Mouse (Mus musculus): ENCODE data around the gene Eya2.

Gene Eya2

DNA sequence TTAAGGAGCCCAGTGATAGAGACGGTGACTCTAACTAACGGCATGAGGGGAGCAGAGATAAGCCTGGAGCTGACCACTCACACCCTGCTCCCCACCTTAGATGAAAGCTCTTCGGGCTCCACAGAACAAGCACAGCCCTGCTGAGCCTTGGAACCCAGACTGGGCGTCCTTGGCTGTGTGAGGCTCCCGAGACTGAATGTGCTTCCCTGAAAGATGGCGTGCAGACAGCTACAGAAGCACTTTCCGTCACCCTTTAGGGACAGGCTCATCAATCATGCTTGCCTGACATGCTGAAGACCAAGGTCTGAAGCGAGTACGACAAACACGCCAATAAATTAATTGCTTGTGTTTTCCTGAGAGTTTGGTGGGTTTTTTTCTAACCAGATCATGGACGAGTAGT is 56.2 kb downstream of the Eya2 start:
- no peak for DNase-seq (ENCODE audit: low spot score in 2 of 2)

DNA sequence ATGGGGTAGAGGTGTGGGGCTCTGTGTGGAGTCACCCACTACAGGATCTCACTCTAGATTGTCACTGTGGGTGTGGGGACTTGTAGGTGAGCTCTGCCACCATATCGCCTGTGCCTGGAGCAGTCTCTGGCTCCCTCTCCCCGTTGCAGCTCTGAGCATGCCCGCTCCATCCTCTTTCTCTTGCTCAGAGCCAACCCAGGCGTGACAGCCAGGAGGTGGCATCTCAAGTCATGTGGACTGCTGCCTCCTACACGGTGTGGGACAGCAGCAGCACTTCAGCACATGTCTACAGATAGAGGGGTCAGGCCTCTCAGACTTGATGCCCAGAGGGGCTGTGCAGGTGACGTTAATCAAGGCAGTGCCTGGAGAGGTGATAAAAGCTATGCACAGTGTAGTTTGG is 57.4 kb downstream of the Eya2 start:
- no peak for DNase-seq (ENCODE audit: low spot score in 2 of 2)

DNA sequence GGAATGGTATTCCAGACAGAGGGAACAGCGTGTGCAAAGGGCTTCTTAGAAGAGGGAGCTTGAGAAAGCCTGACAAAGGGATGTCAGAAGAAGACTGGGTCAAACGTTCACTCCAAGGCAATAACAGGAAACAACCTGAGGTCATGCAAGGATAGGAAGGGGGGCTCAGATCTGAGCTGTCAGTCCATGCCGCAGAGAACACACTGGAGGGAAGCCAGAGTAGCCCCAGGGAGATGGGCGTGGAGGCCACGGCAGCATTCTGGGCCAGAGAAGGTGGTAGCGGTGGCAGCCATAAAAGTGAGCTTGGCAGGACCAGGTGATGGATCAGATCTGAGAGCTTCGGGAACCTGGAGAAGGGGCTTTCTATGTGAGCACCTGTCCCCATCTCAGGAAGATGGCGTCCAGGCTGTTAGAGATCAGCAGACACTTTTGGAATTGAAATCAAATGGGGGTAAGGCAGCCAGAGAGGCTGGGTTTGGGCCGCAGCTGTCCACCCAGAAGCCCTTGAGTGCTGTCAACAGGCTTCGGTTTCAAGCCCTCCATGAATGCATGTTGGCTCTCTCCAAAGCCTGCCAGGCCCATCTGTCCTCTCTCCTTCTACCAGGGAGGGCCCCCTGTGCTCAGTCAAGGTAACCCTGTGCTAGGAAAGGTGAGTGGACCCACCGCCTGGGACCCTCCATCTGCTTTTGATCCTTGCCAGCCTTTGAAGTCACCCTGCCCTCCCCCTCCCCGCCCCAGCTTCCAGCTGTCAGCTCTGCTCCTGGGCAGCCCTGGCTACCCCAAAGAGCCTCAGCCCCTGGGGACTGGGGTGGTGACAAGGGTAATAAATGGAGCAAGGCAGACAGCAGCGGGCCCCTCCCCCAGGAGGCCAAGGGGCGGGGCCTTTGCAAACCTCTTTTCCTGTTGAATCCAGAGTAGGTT is 58.4 kb downstream of the Eya2 start:
- peak; percentile 67 to 69 for DNase-seq (ENCODE audit: low spot score in 2 of 2)

DNA sequence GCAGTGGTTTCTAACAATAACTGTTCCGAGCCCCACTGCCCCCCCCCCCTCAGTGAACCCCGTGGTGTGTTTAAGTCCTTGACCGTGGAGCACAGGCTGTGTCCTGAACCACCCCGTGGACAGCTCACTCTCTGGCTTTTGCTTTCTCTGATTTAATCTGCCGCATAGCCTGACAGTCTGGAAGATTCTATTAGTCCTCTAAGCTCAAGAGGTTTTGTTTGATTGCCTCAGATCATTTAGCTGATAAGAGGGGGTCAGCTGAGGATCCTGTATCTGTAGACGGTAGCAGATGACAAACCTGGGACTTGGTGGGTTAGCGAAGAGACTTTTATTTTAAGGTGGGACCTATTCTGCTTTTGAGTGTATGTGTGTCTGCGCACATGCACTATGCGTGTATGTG is 59.3 kb downstream of the Eya2 start:
- DNase-seq (ENCODE audit: low spot score in 2 of 2) = no peak

DNA sequence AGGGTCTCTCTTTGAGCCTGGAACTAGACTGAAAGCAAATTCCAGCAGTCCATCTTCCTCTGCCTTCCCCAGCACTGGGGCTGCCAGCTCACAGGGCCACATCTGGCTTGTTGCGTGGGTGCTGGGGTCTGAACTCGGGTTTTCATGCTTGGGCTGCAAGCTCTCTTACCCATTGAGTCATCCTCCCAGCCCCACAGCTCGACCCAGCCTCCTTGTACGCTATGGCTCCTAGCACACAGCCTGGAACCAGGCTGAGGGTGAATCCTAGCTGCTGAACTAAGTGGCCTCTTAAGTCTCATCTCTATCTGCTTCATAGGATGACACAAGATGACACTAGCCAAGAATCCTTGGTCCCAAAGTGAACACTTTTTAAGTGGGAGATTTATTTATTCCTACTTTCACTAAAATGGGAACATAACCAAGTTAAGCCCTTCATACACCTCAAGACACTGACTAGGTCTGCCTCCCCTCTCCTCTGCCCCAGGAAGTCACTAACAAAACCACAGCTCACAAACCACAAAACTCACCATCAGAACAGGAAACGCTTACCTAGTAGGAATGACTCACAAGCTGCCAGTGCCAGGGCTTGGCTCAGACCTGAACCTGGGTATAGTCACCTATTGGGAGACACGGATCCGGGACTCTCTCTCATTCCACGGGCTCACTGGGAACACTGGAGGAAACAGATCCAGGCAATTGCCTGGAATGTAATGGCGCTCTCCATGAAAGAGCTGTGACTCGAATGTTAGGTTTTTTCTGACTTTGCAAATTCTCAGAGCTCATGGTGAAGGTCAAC is 60.1 kb downstream of the Eya2 start:
- DNase-seq (ENCODE audit: low spot score in 2 of 2) = peak; percentile 62 to 67

DNA sequence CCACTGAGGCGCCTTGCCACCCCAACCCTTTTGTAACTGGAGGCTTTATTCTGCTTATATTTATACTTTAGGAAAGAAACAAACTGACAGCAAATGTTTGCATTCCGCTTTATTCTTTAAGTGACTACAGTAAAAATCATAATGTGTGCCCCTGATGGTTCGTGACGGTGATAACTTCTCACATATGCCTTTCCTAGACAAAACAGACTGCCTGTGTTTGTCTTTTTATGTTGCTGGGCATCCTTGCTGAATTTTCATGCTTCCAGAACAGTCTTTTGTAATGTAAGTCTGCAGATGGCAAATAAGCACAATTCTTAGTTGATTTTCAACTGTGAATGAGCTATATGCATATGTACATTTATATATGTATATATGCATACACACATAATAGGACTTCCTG is 61.7 kb downstream of the Eya2 start:
- DNase-seq (ENCODE audit: low spot score in 2 of 2) = no peak

DNA sequence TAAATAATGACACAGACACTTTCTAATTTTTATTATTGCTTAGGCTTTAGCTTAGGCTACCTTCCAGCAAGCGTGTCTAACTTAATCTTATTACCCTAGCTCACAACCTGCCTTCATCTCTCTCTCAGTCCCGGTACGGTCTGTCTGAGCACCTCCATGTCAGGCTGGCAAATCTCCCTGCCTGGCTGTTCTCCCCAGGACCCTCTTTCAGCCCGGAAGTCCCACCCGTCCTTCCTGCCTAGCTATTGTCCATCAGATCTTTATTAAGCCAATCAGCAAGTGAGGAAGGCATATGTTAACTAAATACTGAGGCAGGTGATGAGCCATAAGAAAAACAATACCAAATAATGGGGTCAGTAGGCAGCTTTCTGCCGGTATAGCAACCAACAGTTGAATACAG is 62.1 kb downstream of the Eya2 start:
- DNase-seq (ENCODE audit: low spot score in 2 of 2) = no peak

DNA sequence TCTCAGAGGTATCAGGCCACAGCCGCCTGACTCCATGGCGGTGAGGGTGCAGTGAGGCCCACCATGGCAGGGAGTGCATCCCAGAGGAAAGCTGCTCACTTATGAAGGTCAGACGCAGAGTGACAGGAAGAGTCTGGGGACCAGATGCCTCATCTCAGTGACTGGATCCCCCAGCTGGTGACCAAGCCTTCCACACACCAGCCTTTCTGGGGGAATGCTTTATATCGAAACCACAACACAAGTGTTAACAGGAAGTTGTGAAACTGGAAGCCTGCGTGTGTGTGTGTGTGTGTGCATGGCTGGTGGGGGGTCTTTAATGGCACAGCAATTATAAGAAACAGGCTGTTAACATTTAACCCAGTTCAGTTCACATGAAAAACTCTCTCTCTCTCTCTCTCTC is 64.7 kb downstream of the Eya2 start:
- DNase-seq (ENCODE audit: low spot score in 2 of 2) = no peak

DNA sequence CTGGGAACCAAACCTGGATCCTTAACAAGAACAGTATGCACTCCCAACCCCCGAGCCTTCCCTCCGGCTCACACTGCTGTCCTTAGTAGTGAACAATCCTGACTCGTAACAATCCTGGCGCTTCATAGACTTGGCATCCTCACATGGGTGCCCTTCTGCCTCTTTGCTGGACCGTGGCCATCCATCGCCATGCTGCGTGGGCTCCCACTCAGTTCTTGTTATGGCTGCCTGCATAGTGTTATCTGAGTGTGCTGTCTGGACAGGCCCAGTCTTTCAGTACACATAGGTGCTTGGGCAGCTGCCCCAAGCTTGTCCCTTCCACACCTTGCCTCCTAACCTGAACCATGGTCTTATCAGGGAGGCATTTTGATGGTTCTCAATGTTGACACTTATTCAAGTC is 68.4 kb downstream of the Eya2 start:
- DNase-seq (ENCODE audit: low spot score in 2 of 2) = no peak

DNA sequence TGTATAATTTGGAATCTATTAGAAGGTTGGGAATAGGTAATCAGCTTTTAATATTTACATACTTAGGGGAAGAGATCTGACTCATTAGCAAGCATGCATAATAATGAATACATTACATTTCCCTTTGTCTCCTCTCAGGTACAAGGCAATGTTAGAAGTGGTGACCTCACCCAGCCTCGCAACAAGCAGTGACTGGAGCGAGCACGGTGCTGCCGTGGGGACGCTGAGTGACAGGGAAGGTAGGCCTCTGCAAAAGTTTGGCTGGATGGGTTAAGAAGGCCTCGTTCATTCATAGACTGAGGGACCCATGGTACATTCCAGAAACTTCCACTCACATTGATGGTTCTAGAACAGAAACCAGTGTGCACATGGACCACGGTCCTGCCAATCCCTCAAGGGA is 69.8 kb downstream of the Eya2 start:
- no peak for DNase-seq (ENCODE audit: low spot score in 2 of 2)

DNA sequence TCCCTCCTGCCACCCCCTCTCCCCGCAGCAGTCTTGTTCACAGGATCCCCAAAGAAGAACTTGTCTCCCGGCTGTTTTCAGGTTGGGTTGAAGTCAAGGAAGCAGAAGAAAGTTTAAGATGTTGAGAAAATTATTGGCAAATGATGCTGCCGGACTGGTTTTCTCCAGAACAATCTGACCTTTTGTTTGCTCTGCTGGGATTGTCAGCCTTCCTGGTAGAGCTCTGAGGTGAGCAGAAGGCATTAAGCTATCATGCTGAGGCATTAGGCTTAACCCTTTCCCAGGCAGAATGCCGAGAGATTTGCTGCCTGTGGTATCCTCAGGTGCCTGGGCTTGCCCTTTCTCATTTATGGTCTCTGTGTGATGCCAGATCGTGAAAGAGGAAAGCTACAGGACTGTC is 70.3 kb downstream of the Eya2 start:
- no peak for DNase-seq (ENCODE audit: low spot score in 2 of 2)

DNA sequence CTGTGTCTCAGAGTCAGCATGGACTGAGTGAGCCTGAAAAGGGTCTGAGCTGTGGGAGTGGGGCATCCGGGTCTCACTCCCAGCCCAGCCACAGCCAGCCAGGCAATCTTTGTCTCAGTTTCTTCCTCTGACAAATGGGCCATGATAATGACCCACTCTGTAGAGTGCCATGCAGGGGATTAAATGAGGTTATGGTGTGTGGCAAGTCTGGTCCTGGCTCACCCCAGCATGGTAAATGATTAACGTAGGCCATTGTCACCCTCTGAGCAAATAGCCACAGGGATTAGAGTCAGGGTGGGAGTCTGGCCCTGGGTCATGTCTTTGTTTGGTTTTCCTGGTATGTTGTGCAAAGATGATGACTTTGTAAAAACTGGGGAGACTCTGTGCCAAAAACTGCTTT is 72.3 kb downstream of the Eya2 start:
- no peak for DNase-seq (ENCODE audit: low spot score in 2 of 2)

DNA sequence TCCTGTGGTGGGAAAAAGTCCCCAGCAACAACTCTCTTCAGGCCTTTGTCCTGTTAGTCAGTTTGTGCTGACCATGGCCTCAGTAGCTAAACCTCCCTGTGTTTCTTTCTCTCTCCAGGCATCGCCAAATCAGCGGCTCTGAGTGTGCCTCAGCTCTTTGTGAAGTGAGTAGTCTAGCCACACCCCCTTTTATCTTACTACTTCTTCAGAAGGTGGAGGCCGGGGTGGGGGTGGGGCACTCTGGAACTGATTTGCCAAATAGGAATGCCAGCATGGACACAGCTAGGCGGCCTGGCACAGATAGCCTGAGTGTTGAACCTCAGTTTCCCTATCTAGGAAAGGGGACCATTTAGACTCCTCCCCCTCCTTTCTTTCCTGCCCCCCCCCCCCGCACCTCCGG is 87.9 kb downstream of the Eya2 start:
- no peak for DNase-seq (ENCODE audit: low spot score in 2 of 2)

DNA sequence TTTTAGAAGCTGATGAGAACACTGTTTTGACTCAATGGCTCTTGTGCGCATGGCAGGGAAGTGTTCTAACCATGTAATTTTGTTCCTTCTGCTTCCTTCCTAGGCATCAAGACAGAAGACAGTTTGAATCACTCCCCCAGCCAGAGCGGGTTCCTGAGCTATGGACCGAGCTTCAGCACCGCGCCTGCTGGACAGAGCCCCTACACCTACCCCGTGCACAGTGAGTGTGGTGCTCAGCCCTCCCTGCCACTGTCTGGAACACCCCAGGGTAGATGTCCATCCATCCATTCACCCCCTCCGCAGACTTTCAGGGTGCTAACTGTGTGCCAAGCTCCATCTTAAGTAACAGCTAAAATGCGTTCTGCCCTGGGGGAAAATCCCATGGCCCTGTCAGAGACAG is 92.7 kb downstream of the Eya2 start:
- DNase-seq (ENCODE audit: low spot score in 2 of 2) = no peak

DNA sequence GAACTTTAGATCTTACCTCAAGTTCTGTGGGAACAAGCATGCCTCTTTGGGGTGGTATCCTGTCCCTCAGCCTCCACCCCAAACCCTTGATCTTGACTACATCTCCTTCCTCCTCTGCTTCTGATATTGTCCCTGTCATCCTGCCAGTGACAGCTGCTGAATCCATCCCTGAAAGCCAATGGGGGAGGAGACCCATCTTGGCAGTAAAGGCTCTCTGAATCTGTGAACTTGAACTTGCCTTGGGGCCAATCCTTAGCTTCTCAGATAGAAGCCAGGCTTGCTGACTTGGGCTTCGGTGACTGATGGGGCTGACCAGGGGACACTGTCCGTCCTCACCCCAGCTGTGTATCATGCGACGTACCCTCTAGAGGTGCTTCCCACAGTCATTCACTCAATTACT is 94.1 kb downstream of the Eya2 start:
- no peak for DNase-seq (ENCODE audit: low spot score in 2 of 2)

DNA sequence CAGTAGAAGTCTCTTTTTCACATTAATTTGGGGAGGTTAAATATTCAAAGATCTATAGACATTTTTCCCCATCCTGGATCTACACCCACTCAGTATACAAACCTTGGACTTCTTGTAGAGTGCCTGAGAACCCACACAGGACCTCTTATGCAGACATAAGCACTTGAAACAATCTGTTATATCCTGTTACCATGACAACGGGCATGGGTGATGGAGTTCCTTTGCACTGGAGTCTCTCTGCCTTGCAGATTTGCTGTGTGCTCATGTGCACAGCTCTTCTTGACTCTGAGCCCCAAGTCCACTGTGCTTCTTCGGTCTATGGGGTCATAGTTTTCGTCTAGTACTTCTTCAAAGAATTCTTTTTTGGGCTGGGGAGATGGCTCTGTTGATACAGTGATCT is 96.2 kb downstream of the Eya2 start:
- DNase-seq (ENCODE audit: low spot score in 2 of 2) = no peak

DNA sequence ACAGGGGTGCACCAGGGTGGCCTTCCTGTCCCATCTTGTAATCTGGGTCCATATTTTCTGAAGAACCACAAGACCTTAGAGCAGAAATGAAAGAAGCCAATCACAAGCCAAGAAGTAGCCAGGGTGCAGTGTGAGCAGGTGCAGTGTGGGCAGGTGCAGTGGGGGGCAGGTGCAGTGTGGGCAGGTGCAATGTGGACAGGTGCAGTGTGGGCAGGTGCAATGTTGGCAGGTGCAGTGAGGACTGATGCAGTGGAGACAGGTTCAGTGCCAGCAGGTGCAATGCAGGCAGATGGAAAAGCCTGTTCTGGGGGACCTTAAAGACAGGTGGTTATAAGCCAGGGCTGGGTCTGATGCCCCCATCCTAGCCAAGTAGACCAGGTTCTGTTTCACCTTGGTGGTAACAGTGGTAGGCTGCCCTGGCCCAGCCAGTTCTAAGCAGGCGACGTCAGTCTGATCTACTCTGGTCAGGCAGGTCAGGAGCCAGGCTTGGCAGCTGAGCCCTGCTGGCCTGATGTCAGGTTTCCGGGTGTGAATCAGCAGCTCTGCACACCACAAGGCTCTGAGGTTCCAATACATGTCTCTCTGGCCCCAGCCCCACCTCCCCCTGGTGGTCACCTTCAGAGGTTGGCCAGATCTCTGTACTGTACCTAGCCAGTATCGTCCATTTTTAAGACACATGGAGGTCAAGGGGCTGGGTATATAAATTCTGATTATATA is 98.3 kb downstream of the Eya2 start:
- no peak for DNase-seq (ENCODE audit: low spot score in 2 of 2)

DNA sequence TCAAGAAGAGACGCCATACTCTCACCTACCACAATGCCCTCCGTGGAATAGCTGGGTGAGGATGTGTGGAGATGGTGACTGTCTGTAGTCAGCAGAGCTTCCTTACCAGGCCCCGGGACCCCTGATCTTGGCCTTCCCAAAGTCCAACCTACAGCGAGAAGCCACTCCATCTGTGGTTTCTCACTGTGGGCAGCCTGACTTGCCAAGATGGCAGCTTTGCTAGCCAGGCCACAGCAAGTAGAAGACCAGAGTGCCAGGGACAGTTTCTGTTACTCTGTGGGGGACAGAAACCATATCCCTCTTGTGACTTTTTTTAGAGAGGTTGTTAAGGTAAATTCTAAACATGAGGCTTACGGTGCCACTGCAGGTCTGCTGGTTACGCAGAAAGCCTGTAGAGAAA is 99.9 kb downstream of the Eya2 start:
- no peak for DNase-seq (ENCODE audit: low spot score in 2 of 2)

DNA sequence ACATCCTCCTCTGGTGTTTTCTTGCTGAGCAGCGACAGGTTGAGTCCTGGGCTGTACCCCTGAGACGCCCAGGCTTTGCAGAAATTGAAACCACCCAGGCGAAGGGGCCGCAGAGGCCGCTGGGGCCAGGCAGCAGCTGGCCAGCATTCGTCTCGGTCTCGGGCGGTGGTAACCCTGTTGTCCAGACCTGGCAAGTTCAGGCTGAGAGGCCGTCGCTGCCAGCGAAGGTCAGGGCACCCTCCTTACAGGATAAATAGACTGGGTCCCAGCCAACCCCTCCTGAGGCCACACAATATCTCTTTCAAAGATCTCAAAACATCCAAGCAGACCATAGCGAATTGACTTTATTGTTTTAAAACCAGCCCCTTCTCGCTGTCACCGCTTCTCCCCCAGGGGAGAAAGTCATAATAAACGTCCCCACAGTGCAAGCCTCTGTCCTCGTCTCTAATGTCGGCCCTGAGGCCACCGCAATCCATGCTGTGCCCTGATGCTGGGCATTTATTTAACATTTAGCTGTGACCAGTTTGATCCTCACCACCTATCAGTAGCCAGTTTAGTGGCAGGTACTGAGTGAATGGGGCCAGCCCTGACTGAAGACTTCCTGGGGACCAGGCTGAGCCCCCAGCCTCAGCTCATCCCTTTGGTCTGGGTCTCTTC is 105.5 kb downstream of the Eya2 start:
- DNase-seq (ENCODE audit: low spot score in 2 of 2) = no peak

DNA sequence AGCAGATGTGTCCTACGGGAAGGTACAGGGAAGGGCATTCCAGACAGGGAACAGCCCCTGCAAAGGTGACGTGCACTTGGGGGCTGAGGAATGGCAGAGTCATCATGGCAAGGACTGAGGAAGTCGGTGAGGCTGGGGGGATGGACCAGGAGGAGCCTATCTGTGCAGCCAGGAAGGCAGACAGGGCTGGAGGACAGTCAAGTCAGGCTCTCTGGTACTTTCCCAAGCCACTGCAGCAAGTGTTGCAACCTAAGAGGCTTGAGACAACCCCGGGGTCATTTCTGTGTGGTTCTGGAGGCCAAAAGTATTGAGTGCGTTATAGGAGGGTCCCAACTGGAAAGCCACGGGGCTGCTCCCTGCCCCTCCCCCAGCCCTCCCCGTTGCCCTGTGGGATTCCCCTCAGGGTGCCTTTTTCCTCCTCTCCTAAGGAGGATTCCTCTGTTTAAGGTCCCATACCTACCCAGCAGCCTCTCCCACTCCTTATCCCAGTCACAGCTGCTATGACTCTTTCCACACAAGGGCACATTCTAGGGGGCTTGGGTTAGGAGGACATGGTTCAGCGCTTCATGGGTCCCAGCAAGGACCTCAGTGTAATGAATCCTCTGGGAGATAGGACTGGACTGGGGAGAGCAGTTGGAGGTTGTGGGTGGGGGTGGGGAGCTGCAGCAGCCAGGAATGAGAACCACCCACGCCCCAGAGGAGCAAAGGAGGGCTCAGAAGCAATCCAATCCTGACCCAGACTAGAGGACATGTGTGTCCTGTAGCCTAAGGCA is 108.4 kb downstream of the Eya2 start:
- DNase-seq (ENCODE audit: low spot score in 2 of 2) = no peak

DNA sequence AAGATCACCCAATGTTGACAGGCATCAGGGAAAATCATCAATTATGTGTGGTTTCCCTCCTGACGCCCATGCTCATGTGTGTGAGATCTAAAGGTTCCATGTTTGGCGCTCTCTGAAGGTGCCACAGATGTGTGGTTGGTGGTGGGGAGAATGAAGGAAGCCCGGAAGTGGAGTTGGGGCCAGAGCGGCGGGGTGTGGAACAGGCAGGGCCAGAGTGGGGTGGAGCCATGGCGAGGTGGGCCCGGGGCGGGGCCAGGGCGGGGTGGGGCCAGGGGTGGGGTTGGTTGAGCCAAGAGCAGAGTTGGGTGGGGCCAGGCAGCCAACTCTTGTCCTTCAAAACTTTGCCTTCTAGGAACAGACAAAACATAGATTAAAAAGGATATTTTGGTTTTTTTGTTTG is 113.4 kb downstream of the Eya2 start:
- no peak for DNase-seq (ENCODE audit: low spot score in 2 of 2)
